Mouse (Mus musculus) forebrain, embryonic 14.5 days (tissue): ENCODE measurements around the gene Stip1. TPM values are rescaled to one million over a fixed set of nuclear protein-coding genes. Genes with fewer than 3 reads are reported as not detected.
"Not testable (repeated sequence)": the region's sequence is repeated elsewhere in the genome, so short reads cannot be mapped to it uniquely, and the experiment has no call there.

Experiments
- ATAC-seq: fragments of 200-750 bp; cut with Nextera tagmentation; 2 replicates; pipeline ENCODE4 v1.8.0; 2017; ENCODE audit warnings: mild to moderate bottlenecking, moderate library complexity
- DNase-seq: peaks from one replicate; pipeline ENCODE4 v3.0.0-alpha.2; 2015; ENCODE audit warnings: low spot score
- H3K27ac ChIP-seq: fragments of 300-500 bp; sonication (generic); 2 replicates; pipeline ENCODE4 v1.5.1; 2014; ENCODE audit warnings: low read depth, mild to moderate bottlenecking, control low read depth, low read length, moderate library complexity
- H3K27me3 ChIP-seq: fragments of 300-500 bp; sonication (generic); replicated peaks from 2 replicates; pipeline ENCODE4 v1.6.1; 2014; ENCODE audit warnings: low read length, control low read depth, mixed read lengths; ENCODE audit not compliant: control insufficient read depth, insufficient read depth
- H3K36me3 ChIP-seq: fragments of 300-500 bp; sonication (generic); 2 replicates; pipeline ENCODE4 v1.6.1; 2014; ENCODE audit warnings: low read length, control low read depth; ENCODE audit not compliant: control insufficient read depth, insufficient read depth
- H3K4me1 ChIP-seq: fragments of 300-500 bp; sonication (generic); 2 replicates; pipeline ENCODE4 v1.6.1; 2014; ENCODE audit warnings: antibody characterized with exemption, low read length, control low read depth; ENCODE audit not compliant: control insufficient read depth, insufficient read depth
- H3K4me2 ChIP-seq: fragments of 300-500 bp; sonication (generic); 2 replicates; pipeline ENCODE4 v1.6.1; 2014; ENCODE audit warnings: mild to moderate bottlenecking, control low read depth, low read length
- H3K4me3 ChIP-seq: fragments of 300-500 bp; sonication (generic); 2 replicates; pipeline ENCODE4 v1.5.1; 2014; ENCODE audit warnings: low read depth, low read length, control low read depth
- H3K9ac ChIP-seq: fragments of 300-500 bp; sonication (generic); 2 replicates; pipeline ENCODE4 v1.6.1; 2014; ENCODE audit warnings: mild to moderate bottlenecking, low read length, control low read depth, moderate library complexity
- H3K9me3 ChIP-seq: fragments of 300-500 bp; sonication (generic); replicated peaks from 2 replicates; pipeline ENCODE4 v1.6.1; 2016; ENCODE audit warnings: low read length, control low read depth, mixed read lengths; ENCODE audit not compliant: control insufficient read depth
- WGBS: fragments of 180-500 bp; shearing (Covaris S2); extraction: QIAGEN DNeasy Blood & Tissue Kit; methylation state at CpG from one replicate; pipeline ENCODE4 v1.1.7; 2014; 5-methylcytosine and 5-hydroxymethylcytosine counted together
- polyA plus RNA-seq: library from polyadenylated mRNA; unstranded; fragments of >200 nt; fragmentation: Nextera tagmentation; extraction: Ambion mirVana; gene quantifications from 2 replicates; pipeline ENCODE4 v1.2.1, GENCODE M21; 2014

Stip1 gene
- polyA plus RNA-seq, 1 experiment from 2014 or later, result 287 TPM

- WGBS, result 84% methylated on average over 11 of the region's 11 CpGs
- ATAC-seq, DNase-seq, H3K9ac ChIP-seq, H3K9me3 ChIP-seq, H3K4me2 ChIP-seq, H3K27ac ChIP-seq, H3K4me3 ChIP-seq, H3K27me3 ChIP-seq, H3K36me3 ChIP-seq: not testable (repeated sequence)
- peaks cover 24% of the 10 kb centered on the region for H3K4me1 ChIP-seq
Observed at GRCm38 (mm10) chr19:7075336-7075735, 35.6 kb upstream of the Stip1 start.

DNA sequence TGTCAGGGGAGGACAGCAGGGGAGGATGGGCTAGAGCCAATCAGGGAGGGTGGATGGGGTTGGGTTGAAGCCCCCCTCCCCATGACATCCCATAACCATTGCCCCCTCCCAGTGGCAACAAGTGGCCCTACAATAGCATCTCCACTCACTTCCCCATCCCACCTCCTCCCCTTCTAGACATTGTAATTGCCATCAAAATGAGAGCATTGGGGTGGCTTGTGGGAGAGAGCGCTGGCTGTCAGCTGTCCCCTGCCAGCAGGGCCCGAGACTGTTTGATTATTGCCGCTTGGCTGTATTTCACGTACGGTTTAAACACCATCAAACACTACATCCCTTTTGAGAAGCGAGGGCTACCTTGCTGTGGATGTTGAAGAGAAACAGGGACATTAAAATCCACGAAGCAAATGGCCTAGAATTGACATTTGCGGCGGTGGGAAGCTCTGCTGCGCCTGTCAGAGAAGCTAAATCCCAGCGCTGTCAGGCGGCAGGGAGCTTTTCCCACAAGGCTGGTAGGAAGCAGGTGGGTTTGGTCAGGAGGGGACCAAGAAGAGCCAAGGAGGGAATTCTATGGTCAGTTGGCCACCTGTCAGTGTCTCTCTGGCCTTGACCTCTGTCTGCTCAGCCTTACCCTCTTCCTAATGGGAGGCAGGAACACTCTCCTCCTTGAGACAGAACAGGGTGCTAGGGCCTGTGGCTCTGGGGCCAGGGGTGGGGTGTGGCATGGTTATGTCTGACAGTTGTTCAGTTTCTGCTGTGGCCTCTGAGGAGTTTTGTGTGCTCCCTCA is 34.4 kb upstream of the Stip1 start:
- H3K4me3 ChIP-seq, result no peak overlapping the region
- ATAC-seq (no peak), DNase-seq (no peak)
- H3K4me2 ChIP-seq, result no peak overlapping the region
- H3K9me3 ChIP-seq, result no peaks in the 10 kb centered on the region
- H3K27ac ChIP-seq, result 0 out of 2 replicates have a peak overlapping the region, but pooled peaks have one; percentile 11
- 31% methylated on average over 12 of the region's 12 CpGs for WGBS
- peaks cover 32% of the 10 kb centered on the region for H3K4me1 ChIP-seq
- no peaks in the 10 kb centered on the region for H3K27me3 ChIP-seq
- H3K9ac ChIP-seq, result 0 out of 2 replicates have a peak overlapping the region, but pooled peaks have one; percentile 26
- no peaks in the 10 kb centered on the region for H3K36me3 ChIP-seq

- Histone ChIP-seq H3K9ac (no peak overlapping the region), H3K27me3 (no peaks in the 10 kb centered on the region), H3K4me1 (peaks cover 45% of the 10 kb centered on the region), H3K4me2 (no peak overlapping the region), H3K36me3 (no peaks in the 10 kb centered on the region), H3K27ac (no peak overlapping the region), H3K9me3 (no peaks in the 10 kb centered on the region), H3K4me3 (no peak overlapping the region)
- WGBS, result 59% methylated on average over 6 of the region's 6 CpGs
- DNase-seq (no peak), ATAC-seq (no peak)
Observed at GRCm38 (mm10) chr19:7072221-7072620, 32.5 kb upstream of the Stip1 start.

DNA sequence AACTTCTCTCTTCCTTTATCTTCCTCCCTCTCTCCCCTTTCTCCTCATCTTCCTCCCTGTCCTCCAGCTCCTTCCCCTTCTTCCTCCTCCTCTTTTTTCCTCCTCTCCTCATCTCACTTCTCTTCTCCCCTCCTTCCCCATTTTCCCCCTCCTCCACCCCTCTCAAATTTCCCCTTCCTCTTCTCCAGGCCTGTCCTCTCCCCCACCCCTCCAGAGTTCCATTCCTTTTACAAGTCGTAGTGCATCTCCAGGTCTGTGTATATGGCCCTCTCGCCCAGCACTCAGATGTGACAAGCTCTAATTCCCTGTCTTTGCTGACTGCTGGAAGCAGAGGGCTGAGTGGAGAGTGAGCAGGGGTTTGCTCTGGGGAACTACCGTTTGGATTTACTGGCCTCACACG is 31.0 kb upstream of the Stip1 start:
- no peak overlapping the region; the same call in 1 of the 2 replicates for H3K9ac ChIP-seq
- no peak overlapping the region for H3K4me3 ChIP-seq
- H3K36me3 ChIP-seq, result no peaks in the 10 kb centered on the region
- H3K4me2 ChIP-seq, result peak overlapping the region; percentile 33; the same call in 1 of the 2 replicates
- DNase-seq (no peak), ATAC-seq (no peak)
- 22% methylated on average over 4 of the region's 4 CpGs for WGBS
- no peak overlapping the region; the same call in 1 of the 2 replicates for H3K27ac ChIP-seq
- H3K9me3 ChIP-seq, result no peaks in the 10 kb centered on the region
- H3K4me1 ChIP-seq, result peaks cover 59% of the 10 kb centered on the region
- no peaks in the 10 kb centered on the region for H3K27me3 ChIP-seq

- peak; percentile 7; the same call in 1 of the 2 replicates for ATAC-seq
- H3K27ac ChIP-seq, result peak overlapping the region; percentile 71
Observed at GRCm38 (mm10) chr19:7069781-7070763, 30.3 kb upstream of the Stip1 start.

DNA sequence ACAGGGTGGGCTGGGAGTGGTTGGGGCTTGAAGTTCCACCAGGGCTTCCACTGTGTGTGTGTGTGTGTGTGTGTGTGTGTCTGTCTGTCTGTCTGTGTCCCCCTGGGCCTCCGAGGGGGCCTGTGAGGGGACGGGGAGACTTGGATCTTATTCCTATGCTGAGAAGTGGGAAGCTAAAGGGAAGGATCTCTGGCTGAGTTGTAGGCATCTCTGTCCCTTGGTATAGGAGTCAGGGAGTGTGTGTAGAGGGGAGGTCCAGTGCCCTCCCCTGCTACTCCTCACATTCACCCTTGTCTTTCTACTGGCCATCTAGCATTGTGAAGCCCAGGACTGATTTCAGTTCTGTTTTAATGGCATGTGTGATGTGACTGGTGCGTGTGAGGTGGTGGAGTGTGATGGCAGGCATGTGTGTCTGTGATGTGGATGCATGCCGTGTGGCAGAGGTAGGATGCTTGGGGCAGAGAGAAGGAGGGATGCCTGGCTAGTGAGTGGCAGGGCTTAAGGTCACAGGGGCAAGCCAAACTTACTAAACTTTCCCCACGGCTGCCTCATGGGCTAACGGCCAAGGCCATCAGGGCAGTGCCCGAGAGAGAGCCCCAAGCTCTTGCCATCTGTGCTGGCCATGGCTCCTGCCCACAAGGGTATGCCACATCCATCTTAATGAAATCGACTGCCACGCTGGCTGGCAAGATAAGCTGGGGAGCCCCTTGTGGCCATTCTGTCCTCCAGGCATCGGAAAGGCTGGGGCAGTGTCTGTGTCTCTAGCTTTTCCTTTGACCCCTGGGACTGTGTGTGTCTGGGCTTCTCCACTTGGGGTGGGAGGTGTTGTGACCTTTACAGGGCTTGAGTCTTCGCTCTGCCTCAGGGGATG is 29.1 kb upstream of the Stip1 start:
- peak; percentile 1; the same call in 1 of the 2 replicates for ATAC-seq

More at GRCm38 (mm10) chr19:7069781-7070763, 30.3 kb upstream of the Stip1 start:
- H3K9ac ChIP-seq, result peak overlapping the region; percentile 50
- H3K4me3 ChIP-seq, result no peak overlapping the region
- no peaks in the 10 kb centered on the region for H3K36me3 ChIP-seq
- 3% methylated on average over 33 of the region's 35 CpGs for WGBS
- H3K4me2 ChIP-seq, result peak overlapping the region; percentile 33
- no peaks in the 10 kb centered on the region for H3K9me3 ChIP-seq
- no peak for DNase-seq
- H3K27me3 ChIP-seq, result no peaks in the 10 kb centered on the region
- peaks cover 60% of the 10 kb centered on the region for H3K4me1 ChIP-seq

GRCm38 (mm10) chr19:7068136-7068535 is 28.4 kb upstream of the Stip1 start:
- WGBS, result under 1% methylated on average over 14 of the region's 14 CpGs
- DNase-seq, result peak; percentile 93
- Histone ChIP-seq H3K4me1 (peaks cover 55% of the 10 kb centered on the region), H3K27ac (peak overlapping the region; percentile 71; the same call in 1 of the 2 replicates), H3K36me3 (no peaks in the 10 kb centered on the region), H3K4me3 (no peak overlapping the region), H3K9ac (peak overlapping the region; percentile 50; the same call in 1 of the 2 replicates), H3K27me3 (no peaks in the 10 kb centered on the region), H3K9me3 (no peaks in the 10 kb centered on the region), H3K4me2 (peak overlapping the region; percentile 12; the same call in 1 of the 2 replicates)
- peak; percentile 71 for ATAC-seq

More for the DNA sequence above, 29.1 kb upstream of the Stip1 start:
- Histone ChIP-seq H3K4me3 (no peak overlapping the region), H3K27me3 (no peaks in the 10 kb centered on the region), H3K27ac (peak overlapping the region; percentile 71; the same call in 1 of the 2 replicates), H3K4me1 (peaks cover 55% of the 10 kb centered on the region), H3K36me3 (no peaks in the 10 kb centered on the region), H3K9me3 (no peaks in the 10 kb centered on the region), H3K4me2 (peak overlapping the region; percentile 12; the same call in 1 of the 2 replicates), H3K9ac (peak overlapping the region; percentile 50)
- peak; percentile 57 for DNase-seq
- 31% methylated on average over 11 of the region's 11 CpGs for WGBS
